Mouse (Mus musculus): ENCODE data around the gene Sh3bp5l.
"Not testable (repeated sequence)": the region's sequence is repeated elsewhere in the genome, so short reads cannot be mapped to it uniquely, and the experiment has no call there.

DNA sequence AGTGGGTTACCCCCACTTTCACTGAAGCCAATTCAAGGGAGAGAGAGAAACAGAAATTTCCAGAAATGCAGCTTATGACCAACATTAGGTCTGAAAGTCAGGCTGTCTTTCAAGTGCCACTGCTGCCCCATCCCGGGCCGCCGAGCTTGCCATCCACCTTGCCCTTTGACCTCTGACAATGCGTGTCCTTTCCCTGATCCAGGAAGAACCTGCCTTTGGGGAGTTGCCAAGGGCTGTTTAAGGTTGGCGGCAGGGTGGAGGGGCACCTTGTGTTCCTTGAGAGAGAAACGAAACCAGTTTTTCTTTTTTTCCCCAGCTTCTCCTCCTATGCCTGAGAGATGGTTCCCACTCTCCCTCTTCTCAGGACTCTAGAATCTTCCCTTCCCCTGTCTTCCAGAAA is 32.0 kb downstream of the Sh3bp5l start:
- not testable (repeated sequence) for TF ChIP-seq CTCF (IDR thresholded peaks at IDR 0.05; ENCODE audit: borderline replicate concordance, insufficient read depth, low read depth, low read length); POLR2A (IDR thresholded peaks at IDR 0.05; ENCODE audit: borderline replicate concordance, insufficient read depth, low read length)

Data from cerebellum, adult 2 months (tissue).